Mouse (Mus musculus) MEL-GATA-1-ER (cell line): ENCODE data around the gene Ntm.

Experiments
- DNase-seq: peaks from one replicate; pipeline ENCODE4 v3.0.0-alpha.2; 2012; ENCODE audit warnings: low read depth; ENCODE audit errors: extremely low read depth

The Ntm gene

GRCm38 (mm10) chr9:29183011-29183410 lies 779.9 kb downstream of the Ntm start:
- DNase-seq = no peak

- no peak for DNase-seq
Observed at GRCm38 (mm10) chr9:29181661-29182060, 781.3 kb downstream of the Ntm start.

- DNase-seq = no peak
Observed at GRCm38 (mm10) chr9:29165731-29166130, 797.2 kb downstream of the Ntm start.

GRCm38 (mm10) chr9:29161059-29161642 lies 801.8 kb downstream of the Ntm start:
- no peak for DNase-seq

- no peak for DNase-seq
Observed at GRCm38 (mm10) chr9:29145901-29146300, 817.0 kb downstream of the Ntm start.

GRCm38 (mm10) chr9:29136039-29136438 lies 826.9 kb downstream of the Ntm start:
- DNase-seq = no peak

DNA sequence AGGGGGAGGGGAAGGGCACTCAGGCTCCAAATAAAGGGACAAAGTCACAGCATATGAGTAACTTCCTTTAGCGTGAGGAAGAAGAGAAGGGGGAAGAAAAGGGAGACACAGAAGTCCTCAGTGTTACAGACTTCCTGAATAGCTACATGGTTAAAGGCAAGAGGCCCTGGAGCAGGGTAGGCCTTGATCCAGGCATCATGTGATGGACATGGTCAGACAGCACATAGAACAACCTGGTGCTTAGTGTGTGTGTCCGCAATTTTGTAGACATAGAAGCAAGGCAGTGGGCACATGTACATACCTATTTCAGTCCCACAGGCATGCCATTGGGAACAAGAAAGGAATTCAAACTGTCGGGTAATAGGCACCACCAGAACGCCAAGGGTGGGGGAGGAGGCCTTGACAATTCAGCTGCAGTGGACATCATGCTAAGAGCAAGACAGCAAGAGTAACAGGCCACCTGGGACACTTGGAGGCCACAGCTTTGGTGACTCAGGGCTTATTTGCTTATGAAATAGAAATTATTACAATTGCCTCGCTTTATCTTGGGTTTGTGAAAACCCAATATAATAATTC lies 832.1 kb downstream of the Ntm start:
- DNase-seq = no peak

- no peak for DNase-seq
Observed at GRCm38 (mm10) chr9:29130316-29130715, 832.6 kb downstream of the Ntm start.

DNA sequence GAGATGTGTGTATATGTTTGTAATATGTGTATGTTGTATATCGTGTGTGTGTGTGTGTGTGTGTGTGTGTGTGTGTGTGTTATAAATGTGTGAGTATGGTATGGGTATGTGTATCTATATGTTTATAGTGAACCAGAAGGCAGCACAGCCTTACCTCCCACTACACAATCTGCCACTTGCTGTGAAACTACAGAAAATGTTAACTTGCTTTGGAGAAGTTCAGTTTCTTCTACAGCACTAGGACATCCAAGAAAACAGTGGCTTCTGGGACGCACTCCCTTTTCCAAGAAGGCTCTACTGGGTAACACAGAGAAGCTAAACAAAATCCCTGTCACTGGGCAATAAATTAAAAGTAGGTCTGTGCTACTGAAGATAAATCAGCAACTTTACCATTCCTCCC lies 834.5 kb downstream of the Ntm start:
- no peak for DNase-seq

GRCm38 (mm10) chr9:29124455-29124854 lies 838.5 kb downstream of the Ntm start:
- no peak for DNase-seq

DNA sequence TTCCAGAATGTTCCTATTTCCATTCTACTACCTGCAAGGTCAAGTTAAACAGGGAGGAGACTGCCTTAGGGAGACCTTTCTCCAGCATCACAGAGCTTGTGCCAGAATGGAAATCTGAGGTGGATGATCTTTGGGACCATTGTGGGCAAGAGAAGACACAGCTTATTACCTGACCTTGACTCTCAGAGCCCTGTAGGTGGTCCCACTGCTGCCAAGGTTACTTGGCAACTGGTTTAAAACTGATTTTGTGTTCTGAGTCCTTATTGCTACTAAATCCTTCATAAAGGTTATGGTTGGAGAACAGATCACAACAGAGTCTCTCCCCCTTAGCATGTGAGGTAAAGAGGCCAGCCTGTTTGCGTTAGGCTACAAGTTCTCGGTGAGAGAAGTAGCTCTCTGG lies 839.1 kb downstream of the Ntm start:
- no peak for DNase-seq

DNA sequence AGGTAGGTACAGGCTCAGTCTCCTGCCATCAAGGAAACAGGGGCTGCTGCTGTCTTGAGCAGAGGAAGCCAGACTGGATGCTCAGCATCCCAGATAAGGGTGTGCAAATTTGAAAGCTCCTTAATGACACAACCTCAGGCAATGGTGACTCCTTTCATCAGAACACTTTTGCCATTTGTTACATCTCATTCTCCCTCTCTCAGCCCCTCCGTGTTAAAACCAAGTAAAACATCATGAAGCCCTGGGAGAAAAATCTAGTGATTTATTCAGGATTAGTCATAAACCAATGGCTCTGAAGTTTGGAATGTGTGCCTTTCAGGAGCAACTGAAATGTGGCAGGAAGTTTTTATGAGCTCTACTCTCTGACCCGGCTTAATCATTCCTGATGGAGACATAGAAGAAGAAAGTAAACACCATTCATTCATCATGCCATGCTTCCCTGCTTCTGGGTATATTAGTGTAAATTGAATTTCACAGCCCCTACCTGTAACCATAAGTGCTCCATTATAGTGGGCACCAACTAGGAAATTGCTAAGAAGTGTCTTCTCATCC lies 845.3 kb downstream of the Ntm start:
- DNase-seq = no peak

- no peak for DNase-seq
Observed at GRCm38 (mm10) chr9:29115337-29115736, 847.6 kb downstream of the Ntm start.

DNA sequence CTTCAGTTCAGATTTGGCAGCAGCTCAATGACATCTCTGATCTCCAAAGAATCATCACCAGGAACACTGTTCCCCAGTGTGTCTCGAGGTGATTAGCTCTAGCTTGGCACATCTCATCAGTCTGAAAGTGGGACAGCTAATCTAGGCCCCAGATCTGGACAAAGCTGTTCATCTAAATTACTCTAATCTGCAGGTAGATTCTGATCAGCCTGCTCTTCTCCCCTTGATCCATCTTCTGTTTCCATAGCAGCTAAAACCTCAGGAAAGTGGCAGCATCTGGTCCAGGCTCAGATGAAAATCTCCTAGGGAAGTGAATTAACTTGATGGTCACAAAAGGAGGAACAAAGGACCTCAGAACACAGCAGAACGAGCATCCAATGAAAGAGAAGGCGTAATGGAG lies 856.2 kb downstream of the Ntm start:
- no peak for DNase-seq

GRCm38 (mm10) chr9:29104442-29104841 lies 858.5 kb downstream of the Ntm start:
- no peak for DNase-seq

DNA sequence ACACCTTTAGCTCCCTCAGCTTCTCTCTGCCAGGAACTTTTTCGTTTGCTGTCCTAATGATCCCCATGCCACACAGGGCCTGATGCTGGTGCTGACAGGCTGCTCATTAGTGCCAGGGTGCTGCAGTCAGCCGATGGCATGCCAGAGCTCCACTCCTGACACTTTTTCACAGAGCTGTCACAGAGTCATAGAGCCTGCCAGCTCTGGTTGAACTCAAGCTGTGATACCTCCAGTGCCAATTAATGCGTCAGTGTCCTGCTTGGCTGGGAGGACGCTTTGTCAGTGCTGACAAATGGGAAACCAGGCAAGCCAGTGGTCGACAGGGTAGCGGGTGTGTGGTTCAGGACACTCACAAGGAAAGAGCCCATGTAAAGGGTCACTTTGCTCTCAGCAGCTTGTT lies 858.9 kb downstream of the Ntm start:
- no peak for DNase-seq

- no peak for DNase-seq
Observed at GRCm38 (mm10) chr9:29100624-29101023, 862.3 kb downstream of the Ntm start.

- no peak for DNase-seq
Observed at GRCm38 (mm10) chr9:29092443-29092842, 870.5 kb downstream of the Ntm start.

GRCm38 (mm10) chr9:29088657-29089056 lies 874.3 kb downstream of the Ntm start:
- DNase-seq = no peak

DNA sequence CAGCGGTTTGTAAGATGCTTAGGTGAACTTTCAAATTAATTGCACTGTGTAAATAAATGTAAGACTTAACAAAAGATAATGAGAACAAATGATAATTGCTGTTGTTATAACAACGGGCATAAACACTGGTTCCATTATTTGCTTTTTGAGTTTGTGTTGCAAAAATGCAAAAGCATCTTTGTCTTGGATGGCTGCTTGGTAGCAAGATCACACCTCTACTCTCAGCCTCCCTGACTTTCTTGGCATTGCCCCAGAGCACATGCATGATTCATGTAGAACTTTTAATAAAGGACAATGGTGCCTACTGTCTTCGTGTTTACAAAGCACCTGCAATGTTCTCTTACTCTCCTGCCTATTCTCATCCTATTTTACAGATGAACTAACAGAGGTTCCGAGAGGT lies 875.3 kb downstream of the Ntm start:
- DNase-seq = no peak

DNA sequence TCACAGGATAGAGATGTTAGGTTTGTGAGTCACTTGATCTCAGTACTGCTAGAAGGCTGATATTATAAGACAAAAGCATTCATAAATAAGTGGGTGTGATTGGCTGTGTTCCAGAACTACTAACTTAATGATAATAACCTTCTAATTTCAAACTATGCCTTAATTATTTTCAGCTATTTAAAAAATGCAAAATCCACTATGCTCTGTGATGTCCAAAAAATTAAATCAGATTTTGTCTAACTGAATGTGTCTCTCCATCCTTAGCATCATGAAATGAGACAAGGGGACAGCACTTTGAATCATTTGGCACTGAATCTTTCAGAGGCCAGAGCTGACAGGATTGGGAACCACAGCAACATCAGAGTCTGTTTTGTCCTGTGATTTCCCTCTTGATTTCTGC lies 875.8 kb downstream of the Ntm start:
- no peak for DNase-seq

DNA sequence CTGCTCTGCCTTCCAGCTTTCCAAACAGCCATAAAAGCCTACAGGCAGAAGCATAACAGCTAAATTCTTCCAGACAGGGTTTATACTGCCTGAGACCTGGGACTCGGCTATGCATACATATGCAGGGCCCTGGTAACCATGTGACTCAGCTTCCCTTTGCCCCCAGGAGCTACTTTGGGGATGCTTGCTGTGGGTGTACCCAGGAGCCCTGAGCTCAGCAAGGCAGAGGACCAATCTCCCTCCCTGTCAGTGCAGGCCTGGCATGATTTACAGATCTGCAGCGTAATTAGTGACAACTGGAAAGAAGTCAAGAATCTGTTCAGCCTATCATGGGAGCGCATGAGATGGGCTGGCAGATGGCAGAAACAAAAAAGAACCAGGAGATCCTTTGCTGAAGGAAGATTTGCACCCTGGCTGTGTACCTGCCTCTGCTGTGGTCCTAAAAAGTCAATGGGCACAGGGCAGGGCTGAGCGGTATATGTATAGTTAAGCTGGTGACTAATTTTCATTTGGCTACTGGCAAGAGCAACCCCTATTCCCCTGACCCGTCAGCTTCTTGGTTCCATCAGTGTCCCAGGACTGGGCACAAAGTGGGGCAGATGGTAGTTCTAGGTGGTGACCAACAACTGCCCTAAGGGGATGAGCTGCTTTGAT lies 886.9 kb downstream of the Ntm start:
- no peak for DNase-seq

GRCm38 (mm10) chr9:29075243-29075642 lies 887.7 kb downstream of the Ntm start:
- DNase-seq = no peak
